Mouse (Mus musculus): Measurements from ENCODE around the gene Ldlrad3. TPM values are rescaled to one million over a fixed set of nuclear protein-coding genes. Genes with fewer than 3 reads are reported as not detected.

The Ldlrad3 gene
- total and polyA plus RNA-seq, 3 experiments = 3.5 to 6.1 TPM; not detected in 1

DNA sequence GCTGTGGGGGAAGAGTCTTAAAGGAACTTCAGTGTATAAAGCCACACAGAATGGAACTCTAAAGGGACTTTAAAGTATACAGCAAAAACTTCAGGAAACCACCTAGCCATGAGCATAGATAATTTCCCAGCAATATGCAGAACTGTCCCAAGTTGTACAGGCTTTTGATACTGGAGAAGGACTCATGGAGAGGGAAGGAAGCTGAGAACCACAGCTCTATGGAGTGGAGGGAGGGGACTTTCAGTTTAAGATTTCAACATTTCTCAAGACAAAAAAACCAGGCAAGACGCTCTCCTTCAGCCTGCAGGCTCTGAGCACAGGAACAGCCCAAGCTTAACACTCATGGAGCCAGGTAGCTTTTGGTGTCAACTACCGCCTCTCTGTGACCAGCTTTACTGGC lies 4.7 kb downstream of the Ldlrad3 start:
- peaks cover 1 to 12% of the 10 kb centered on the region in 2 experiments; a peak in 2 of 4 replicates for H3K4me1 ChIP-seq (ENCODE audit: control insufficient read depth in 1 of 2, insufficient read depth in 2 of 2, low read length in 2 of 2)
- no peak for DNase-seq (ENCODE audit: low read depth, low spot score)
- no peaks in the 10 kb centered on the region for H3K9me3 ChIP-seq (replicated peaks; ENCODE audit: insufficient read depth, low read length)
- H3K27me3 ChIP-seq (ENCODE audit: control insufficient read depth in 1 of 2, insufficient read depth in 2 of 2, low read length in 2 of 2) = no peaks in the 10 kb centered on the region
- H3K79me2 ChIP-seq (ENCODE audit: control insufficient read depth, insufficient read depth, low read length, poor library complexity) = no peaks in the 10 kb centered on the region; the same call in 1 of the 2 replicates
- H3K36me3 ChIP-seq (ENCODE audit: control insufficient read depth in 1 of 2, insufficient read depth in 2 of 2, low read length in 2 of 2) = peaks cover 0 to 5% of the 10 kb centered on the region in 2 experiments; a peak in 2 of 4 replicates
- H3K4me3 ChIP-seq (ENCODE audit: control insufficient read depth in 1 of 2, insufficient read depth in 1 of 2, low read depth in 2 of 2, low read length in 2 of 2) = no peak overlapping the region
- TF ChIP-seq RAD21 (IDR thresholded peaks at IDR 0.05; ENCODE audit: low read depth, low read length) (no peak), BHLHE40 (IDR thresholded peaks at IDR 0.05; ENCODE audit: borderline replicate concordance, low read depth, low read length) (no peak), POLR2A (IDR thresholded peaks at IDR 0.05; ENCODE audit: control insufficient read depth in 1 of 2, insufficient read depth in 1 of 2, low read depth in 1 of 2, low read length in 2 of 2, poor library complexity in 1 of 2) (no peak), UBTF (IDR thresholded peaks at IDR 0.05; ENCODE audit: borderline replicate concordance, insufficient read depth, low read depth, low read length) (no peak), MEF2A (IDR thresholded peaks at IDR 0.05; ENCODE audit: extremely low read depth, insufficient replicate concordance, low read depth, low read length, poor library complexity, severe bottlenecking) (no peak), USF1 (IDR thresholded peaks at IDR 0.05; ENCODE audit: low read depth, low read length) (no peak), TAL1 (IDR thresholded peaks at IDR 0.05; ENCODE audit: low read length) (no peak), ZC3H11A (IDR thresholded peaks at IDR 0.05; ENCODE audit: low read depth, low read length) (no peak), POLR2AphosphoS2 (IDR thresholded peaks at IDR 0.05; ENCODE audit: low read length) (no peak), USF2 (IDR thresholded peaks at IDR 0.05; ENCODE audit: borderline replicate concordance in 1 of 2, insufficient read depth in 1 of 2, low read depth in 1 of 2, low read length in 2 of 2) (no peak), ZNF384 (IDR thresholded peaks at IDR 0.05; ENCODE audit: low read depth, low read length) (no peak), TCF12 (IDR thresholded peaks at IDR 0.05; ENCODE audit: low read depth, low read length) (no peak), CHD1 (IDR thresholded peaks at IDR 0.05; ENCODE audit: low read depth, low read length) (no peak), NELFE (IDR thresholded peaks at IDR 0.05; ENCODE audit: low read depth, low read length) (no peak)
- no peak overlapping the region for H3K9ac ChIP-seq (ENCODE audit: control insufficient read depth, low read depth, low read length, poor library complexity, severe bottlenecking)
- no peak overlapping the region for H3K27ac ChIP-seq (ENCODE audit: control insufficient read depth, low read depth, low read length)

GRCm38 (mm10) chr2:102176434-102176772 lies 9.8 kb downstream of the Ldlrad3 start:
- no peak for DNase-seq (ENCODE audit: low read depth, low spot score)
- no peak overlapping the region for H3K4me3 ChIP-seq (ENCODE audit: control insufficient read depth in 1 of 2, insufficient read depth in 1 of 2, low read depth in 2 of 2, low read length in 2 of 2)
- no peak overlapping the region for H3K9ac ChIP-seq (ENCODE audit: control insufficient read depth, low read depth, low read length, poor library complexity, severe bottlenecking)
- peaks cover 0 to 7% of the 10 kb centered on the region in 2 experiments; a peak in 1 of 4 replicates for H3K4me1 ChIP-seq (ENCODE audit: control insufficient read depth in 1 of 2, insufficient read depth in 2 of 2, low read length in 2 of 2)
- TF ChIP-seq CTCF (IDR thresholded peaks at IDR 0.05 in 2 of 3, conservative IDR thresholded peaks at IDR 0.05 in 1 of 3; ENCODE audit: control insufficient read depth in 1 of 3, insufficient read depth in 1 of 3, low read depth in 2 of 3, low read length in 3 of 3, poor library complexity in 1 of 3, severe bottlenecking in 1 of 3) (no peak), MYC (IDR thresholded peaks at IDR 0.05; ENCODE audit: low read depth, low read length) (no peak), UBTF (IDR thresholded peaks at IDR 0.05; ENCODE audit: borderline replicate concordance, insufficient read depth, low read depth, low read length) (no peak), POLR2AphosphoS5 (IDR thresholded peaks at IDR 0.05; ENCODE audit: borderline replicate concordance, low read depth, low read length) (no peak), TCF12 (IDR thresholded peaks at IDR 0.05; ENCODE audit: low read depth, low read length) (no peak), MXI1 (IDR thresholded peaks at IDR 0.05; ENCODE audit: low read depth, low read length) (no peak), CHD2 (IDR thresholded peaks at IDR 0.05; ENCODE audit: low read length) (no peak), SMC3 (IDR thresholded peaks at IDR 0.05; ENCODE audit: low read depth, low read length) (no peak), MEF2A (IDR thresholded peaks at IDR 0.05; ENCODE audit: extremely low read depth, insufficient replicate concordance, low read depth, low read length, poor library complexity, severe bottlenecking) (no peak), NELFE (IDR thresholded peaks at IDR 0.05; ENCODE audit: low read depth, low read length) (no peak), NRF1 (IDR thresholded peaks at IDR 0.05; ENCODE audit: insufficient read depth, low read depth, low read length, poor library complexity, severe bottlenecking) (no peak), ZNF384 (IDR thresholded peaks at IDR 0.05; ENCODE audit: low read depth, low read length) (no peak), ZKSCAN1 (IDR thresholded peaks at IDR 0.05; ENCODE audit: low read depth, low read length) (no peak), RCOR1 (IDR thresholded peaks at IDR 0.05; ENCODE audit: low read depth, low read length) (no peak), SIN3A (IDR thresholded peaks at IDR 0.05; ENCODE audit: low read length) (no peak)
- H3K36me3 ChIP-seq (ENCODE audit: control insufficient read depth in 1 of 2, insufficient read depth in 2 of 2, low read length in 2 of 2) = peaks cover 0 to 5% of the 10 kb centered on the region in 2 experiments; a peak in 2 of 4 replicates
- H3K9me3 ChIP-seq (replicated peaks; ENCODE audit: insufficient read depth, low read length) = no peaks in the 10 kb centered on the region
- H3K27ac ChIP-seq (ENCODE audit: control insufficient read depth, low read depth, low read length) = no peak overlapping the region
- H3K79me2 ChIP-seq (ENCODE audit: control insufficient read depth, insufficient read depth, low read length, poor library complexity) = no peaks in the 10 kb centered on the region
- H3K27me3 ChIP-seq (ENCODE audit: control insufficient read depth in 1 of 2, insufficient read depth in 2 of 2, low read length in 2 of 2) = no peaks in the 10 kb centered on the region
